Mouse (Mus musculus) embryonic fibroblast, embryonic 13.5 days (primary cell): ENCODE data around the gene Gnb1. TPM values are rescaled to one million over a fixed set of nuclear protein-coding genes. Genes with fewer than 3 reads are reported as not detected.
"Not testable (repeated sequence)": the region's sequence is repeated elsewhere in the genome, so short reads cannot be mapped to it uniquely, and the experiment has no call there.

ENCODE experiments used
- H3K27ac ChIP-seq: 2 replicates; pipeline ENCODE4 v1.5.1; 2012; ENCODE audit warnings: low read length, control low read depth, inconsistent platforms; ENCODE audit not compliant: insufficient read depth
- H3K4me1 ChIP-seq: 2 replicates; pipeline ENCODE4 v1.6.1; 2011; ENCODE audit warnings: low read length; ENCODE audit not compliant: control insufficient read depth, insufficient read depth
- H3K4me3 ChIP-seq: 2 replicates; pipeline ENCODE4 v1.5.1; 2011; ENCODE audit warnings: mild to moderate bottlenecking, control low read depth, low read length; ENCODE audit not compliant: insufficient read depth
- CTCF ChIP-seq: IDR thresholded peaks from 2 replicates; pipeline ENCODE4 v1.5.1; 2011; ENCODE audit warnings: mild to moderate bottlenecking, control low read depth, low read length, moderate library complexity, borderline replicate concordance; ENCODE audit not compliant: insufficient read depth
- POLR2A ChIP-seq: IDR thresholded peaks from 2 replicates; pipeline ENCODE4 v1.6.1; 2011; ENCODE audit warnings: low read depth, mild to moderate bottlenecking, control low read depth, low read length, moderate library complexity
- polyA plus RNA-seq: library from polyadenylated mRNA; stranded (reverse); fragments of >200 nt; gene quantifications from 2 replicates; pipeline ENCODE4 v1.2.4, GENCODE M21; 2011; ENCODE audit warnings: low read depth; ENCODE audit not compliant: missing spikeins, insufficient read length

The Gnb1 gene
- polyA plus RNA-seq, 1 experiment, result 532 TPM

GRCm38 (mm10) chr4:155562725-155563399, 71.7 kb downstream of the Gnb1 start:
- peaks cover 20% of the 10 kb centered on the region for H3K4me1 ChIP-seq
- H3K4me3 ChIP-seq, result 0 out of 2 replicates have a peak overlapping the region, but pooled peaks have one; percentile 13
- TF ChIP-seq POLR2A (0 out of 2 replicates have a peak, but pooled peaks have one; percentile 4), CTCF (no peak)
- H3K27ac ChIP-seq, result peak overlapping the region; percentile 71

- H3K4me1 ChIP-seq, result peaks cover 20% of the 10 kb centered on the region
- TF ChIP-seq CTCF (peak; percentile 59; the same call in 1 of the 2 replicates), POLR2A (peak; percentile 91)
These were observed 72.5 kb downstream of the Gnb1 start for GRCm38 (mm10) chr4:155563400-155564231.

GRCm38 (mm10) chr4:155564315-155565069, 73.3 kb downstream of the Gnb1 start:
- Histone ChIP-seq H3K4me1 (peaks cover 20% of the 10 kb centered on the region), H3K4me3 (peak overlapping the region; percentile 80), H3K27ac (peak overlapping the region; percentile 79)
- TF ChIP-seq CTCF (no peak), POLR2A (no peak; the same call in none of the 2 replicates)

More at GRCm38 (mm10) chr4:155563400-155564231, 72.5 kb downstream of the Gnb1 start:
- Histone ChIP-seq H3K4me3 (peak overlapping the region; percentile 80), H3K27ac (peak overlapping the region; percentile 79)

GRCm38 (mm10) chr4:155566555-155566954, 75.4 kb downstream of the Gnb1 start:
- H3K4me3 ChIP-seq, result no peak overlapping the region
- H3K4me1 ChIP-seq, result peaks cover 25% of the 10 kb centered on the region
- TF ChIP-seq POLR2A, result no peak
- no peak overlapping the region for H3K27ac ChIP-seq

- no peak overlapping the region for H3K4me3 ChIP-seq
- TF ChIP-seq POLR2A (no peak), CTCF (no peak)
- peaks cover 13% of the 10 kb centered on the region for H3K4me1 ChIP-seq
- H3K27ac ChIP-seq, result no peak overlapping the region
These were observed 77.0 kb downstream of the Gnb1 start for GRCm38 (mm10) chr4:155568170-155568569.

- no peak overlapping the region for H3K27ac ChIP-seq
- TF ChIP-seq POLR2A, result no peak
- TF ChIP-seq CTCF, result no peak
- H3K4me3 ChIP-seq, result no peak overlapping the region
These were observed 77.6 kb downstream of the Gnb1 start for GRCm38 (mm10) chr4:155568632-155569370.

GRCm38 (mm10) chr4:155569818-155570217, 78.7 kb downstream of the Gnb1 start:
- no peak overlapping the region for H3K27ac ChIP-seq
- peaks cover 13% of the 10 kb centered on the region for H3K4me1 ChIP-seq
- TF ChIP-seq POLR2A (no peak), CTCF (no peak)
- no peak overlapping the region for H3K4me3 ChIP-seq

More at GRCm38 (mm10) chr4:155568632-155569370, 77.6 kb downstream of the Gnb1 start:
- H3K4me1 ChIP-seq, result peaks cover 13% of the 10 kb centered on the region

GRCm38 (mm10) chr4:155570315-155570714, 79.2 kb downstream of the Gnb1 start:
- H3K4me3 ChIP-seq, H3K27ac ChIP-seq: not testable (repeated sequence)
- H3K4me1 ChIP-seq, result peaks cover 13% of the 10 kb centered on the region

GRCm38 (mm10) chr4:155571442-155571841, 80.3 kb downstream of the Gnb1 start:
- peak overlapping the region; percentile 56; the same call in 1 of the 2 replicates for H3K27ac ChIP-seq
- TF ChIP-seq CTCF, result no peak
- TF ChIP-seq POLR2A, result no peak
- no peak overlapping the region for H3K4me3 ChIP-seq
- peaks cover 10% of the 10 kb centered on the region for H3K4me1 ChIP-seq
